Mouse (Mus musculus): Measurements from ENCODE around the gene Zfand2a.

Zfand2a gene

DNA sequence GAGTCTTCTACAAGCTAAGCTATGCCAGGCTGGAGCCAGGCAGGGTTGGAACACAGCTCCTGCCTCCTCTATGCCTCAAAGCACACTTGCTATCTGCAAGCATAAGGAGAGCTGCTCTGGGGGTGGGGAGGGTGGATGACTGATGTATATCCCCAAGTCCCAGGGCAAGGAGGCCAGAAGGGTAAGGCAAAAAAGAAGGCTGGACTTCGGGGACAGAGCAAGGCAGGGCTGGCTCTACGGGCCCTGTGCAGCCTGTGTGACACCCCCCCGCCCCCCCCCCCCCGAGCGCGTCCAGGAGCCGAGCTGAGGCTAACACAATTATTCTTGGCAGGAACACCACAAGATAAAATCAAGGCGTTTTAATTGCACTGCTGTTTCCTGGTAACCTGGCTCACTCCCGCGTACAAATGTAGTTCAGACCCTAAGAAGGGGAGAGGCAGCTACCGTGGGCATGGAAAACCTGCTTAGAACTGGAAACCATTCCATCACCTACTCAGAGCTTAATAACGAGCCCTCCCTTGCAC, 54.5 kb downstream of the Zfand2a start:
- DNase-seq (ENCODE audit: low spot score): no peak

DNA sequence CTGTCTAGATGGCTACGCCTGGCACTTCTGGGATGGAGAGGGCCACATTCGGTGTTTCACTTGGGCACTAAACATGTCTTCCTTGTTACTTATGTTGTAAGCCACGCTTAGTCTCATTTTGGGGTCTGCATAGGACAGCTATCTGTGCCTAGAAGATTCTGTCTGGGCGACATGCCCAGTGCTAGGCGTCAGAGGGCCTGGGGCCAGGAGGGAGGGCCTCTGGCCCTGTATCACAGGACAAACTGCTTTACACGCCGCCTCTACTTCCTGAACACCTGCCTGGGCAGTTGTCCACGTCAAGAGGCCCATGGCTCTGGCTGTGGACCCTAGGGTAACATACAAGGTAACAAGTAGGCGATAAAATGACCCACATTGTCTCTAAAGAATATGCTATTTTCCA, 56.4 kb downstream of the Zfand2a start:
- no peak for DNase-seq (ENCODE audit: low spot score)

DNA sequence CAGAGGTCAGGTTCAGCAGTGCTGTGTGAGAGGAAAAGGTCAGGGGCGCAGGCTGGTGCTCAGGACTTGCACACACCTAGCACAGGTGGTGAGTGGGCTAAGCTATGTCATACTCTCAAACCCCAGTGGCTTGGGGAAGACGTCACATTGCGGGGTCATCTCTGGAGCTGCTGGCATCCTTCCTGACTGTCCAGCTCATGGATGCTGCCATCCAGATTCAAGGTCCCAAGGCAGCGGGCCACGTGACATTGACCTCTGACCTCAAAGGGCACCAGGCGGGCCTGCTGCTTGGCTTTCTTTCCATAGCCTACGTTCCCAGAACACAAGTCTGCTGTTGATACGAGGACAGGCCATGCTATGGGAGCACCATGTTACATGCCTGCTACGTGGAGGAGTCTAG, 57.3 kb downstream of the Zfand2a start:
- no peak for DNase-seq (ENCODE audit: low spot score)

DNA sequence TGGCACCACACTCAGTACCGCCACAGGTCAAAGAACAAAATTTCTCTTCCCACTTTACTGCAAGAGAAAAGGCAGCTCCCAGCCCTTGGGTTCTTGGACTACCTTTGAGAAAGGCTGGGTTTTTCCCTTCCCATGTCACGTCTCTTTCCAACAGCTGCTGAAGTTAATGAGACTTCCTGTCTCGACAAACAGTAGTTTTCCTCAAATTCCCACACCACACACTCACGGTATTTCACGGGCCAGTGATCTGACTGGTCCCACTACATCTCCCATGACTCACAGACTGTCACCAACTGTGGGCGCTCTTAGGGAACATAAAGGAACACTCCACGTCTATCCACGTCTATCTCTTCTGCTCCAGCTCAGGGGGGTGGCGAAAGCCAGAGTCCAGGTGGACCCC, 59.2 kb downstream of the Zfand2a start:
- DNase-seq (ENCODE audit: low spot score): no peak

DNA sequence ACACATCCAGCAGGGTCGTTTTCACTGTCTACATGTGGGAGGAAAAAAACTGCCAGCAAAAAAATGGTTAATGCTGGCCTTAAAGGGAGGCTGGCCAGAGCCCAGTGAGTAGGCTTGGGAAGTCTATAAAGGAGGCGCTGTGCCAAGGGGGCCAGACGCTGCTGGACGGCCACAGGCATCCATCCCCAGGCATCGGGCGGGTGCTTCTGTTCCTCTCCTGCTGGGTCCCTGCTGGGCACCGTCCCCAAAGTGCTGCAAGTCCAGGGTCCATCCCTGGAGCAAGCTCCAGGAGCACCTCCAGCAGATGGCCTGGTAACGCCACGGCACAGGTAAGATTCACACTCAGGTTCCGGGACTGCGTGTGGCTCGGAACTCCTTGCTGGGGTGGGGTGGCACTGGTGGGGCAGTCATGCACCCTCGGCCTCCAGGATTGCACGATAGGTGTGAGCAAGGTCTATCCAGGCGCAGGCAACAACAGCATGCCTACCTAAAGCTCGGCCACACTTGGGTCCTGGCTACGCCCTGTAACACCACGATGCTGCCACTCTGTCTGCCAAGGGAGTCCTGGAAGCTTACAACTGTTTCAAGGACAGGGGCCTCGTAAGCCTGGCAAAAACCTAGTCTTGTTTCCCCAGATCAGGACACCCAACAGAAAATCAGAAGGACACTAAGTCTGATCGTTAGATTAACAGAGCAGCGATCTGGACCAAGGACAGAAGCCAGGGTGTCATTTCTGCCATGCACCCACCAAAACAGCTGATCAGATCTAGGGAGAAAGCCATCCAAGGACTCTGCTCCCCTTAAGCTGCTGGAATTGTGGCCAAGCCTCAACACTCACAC, 61.1 kb downstream of the Zfand2a start, which contains the start of gene Gper1:
Gper1 (plus strand) TSS at position 126 of the 840 bp plus-strand sequence.
- no peak for DNase-seq (ENCODE audit: low spot score)

Measured in spleen, adult 12 weeks (tissue).